ENCODE assay signal across 23 mouse cellular contexts in the genomic region with DNA sequence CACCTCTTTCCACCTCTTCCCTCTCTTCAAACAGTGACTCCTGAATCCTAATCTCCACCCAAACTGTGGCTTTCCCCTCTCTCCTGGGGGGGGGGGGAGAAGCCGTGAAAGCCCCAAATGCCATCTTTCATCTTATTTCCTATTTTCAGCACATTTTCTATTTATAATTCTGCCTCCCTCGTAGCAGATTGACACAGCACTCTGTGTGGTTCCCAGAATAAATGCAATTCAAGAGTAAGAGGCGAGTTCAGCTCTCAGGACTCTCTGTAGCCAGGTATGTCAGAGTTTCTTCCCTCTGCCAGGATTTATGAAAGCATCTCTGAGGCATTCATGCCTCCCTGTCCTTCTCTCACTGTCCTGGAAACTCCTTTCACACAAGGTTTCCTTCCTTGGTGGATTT. TPM values are rescaled to one million over a fixed set of nuclear protein-coding genes. Genes with fewer than 3 reads are reported as not detected.
"Had no signal": no experiment of that assay in that cellular context is flagged by ENCODE, and none has a peak within 500 bp of the region (broad histone marks: within the 10 kb centered on the region; RNA-seq: fewer than 3 reads in every experiment).

No protein-coding gene starts in this region.

- H3K4me2 ChIP-seq: lung, embryonic 14.5 days; midbrain, embryonic 12.5 days; neural tube, embryonic 12.5 days; stomach, embryonic 15.5 days had no signal

- H3K36me3 ChIP-seq: midbrain, embryonic 10.5 days; midbrain, embryonic 12.5 days; neural tube, embryonic 12.5 days; stomach, embryonic 15.5 days had no signal

- H3K27ac ChIP-seq: midbrain, embryonic 10.5 days; midbrain, embryonic 12.5 days; neural tube, embryonic 12.5 days; stomach, embryonic 15.5 days; stomach, postnatal 0 days had no signal

- H3K27me3 ChIP-seq: midbrain, embryonic 12.5 days; neural tube, embryonic 12.5 days; stomach, embryonic 15.5 days had no signal

- DNase-seq: lung, adult 18-20 months; lung, embryonic 14.5 days; lung, postnatal 10 days; lung, postnatal 4 days; midbrain, embryonic 14.5 days; right cerebral cortex, postnatal 14 days; thymus, adult 2 months; thymus, postnatal 25 days; thymus, postnatal 4 days had no signal

- H3K9ac ChIP-seq: lung, embryonic 14.5 days; midbrain, embryonic 12.5 days; neural tube, embryonic 12.5 days; stomach, embryonic 15.5 days had no signal

- H3K9me3 ChIP-seq: midbrain, embryonic 10.5 days; midbrain, embryonic 12.5 days; neural tube, embryonic 12.5 days; stomach, embryonic 15.5 days had no signal

- H3K4me3 ChIP-seq: midbrain, embryonic 10.5 days; midbrain, embryonic 12.5 days; neural tube, embryonic 12.5 days; stomach, embryonic 15.5 days had no signal

- H3K4me1 ChIP-seq: midbrain, embryonic 10.5 days; midbrain, embryonic 12.5 days; neural tube, embryonic 12.5 days; stomach, embryonic 15.5 days had no signal

RNA-seq across cellular contexts. Expression of gene Ropn1, which starts 14.2 kb away (rescaled TPM):
- total RNA-seq: megakaryocyte, adult 5-6 weeks; megakaryocyte-erythroid progenitor cell, adult 5-6 weeks; midbrain, postnatal 0 days; monocyte, adult 5-6 weeks; neutrophil, adult 5-6 weeks had no signal
- polyA plus RNA-seq: lung, embryonic 14.5 days; lung, embryonic 16.5 days; midbrain, embryonic 10.5 days; midbrain, embryonic 12.5 days; midbrain, embryonic 14.5 days; midbrain, postnatal 0 days; neural tube, embryonic 12.5 days; neural tube, embryonic 14.5 days; spleen, adult 2 months; stomach, embryonic 15.5 days; stomach, postnatal 0 days; thymus, adult 2 months; urinary bladder, adult 2 months had no signal
